Mouse (Mus musculus) neural tube, embryonic 13.5 days (tissue): ENCODE measurements around the gene Cep95. TPM values are rescaled to one million over a fixed set of nuclear protein-coding genes. Genes with fewer than 3 reads are reported as not detected.
A peak's percentile ranks its signal among the peaks of the same experiment; 100 is the strongest.

Source experiments
- ATAC-seq: fragments of 200-750 bp; cut with Nextera tagmentation; 2 replicates; pipeline ENCODE4 v1.8.0; 2017; ENCODE audit warnings: low read depth, mild to moderate bottlenecking, moderate TSS enrichment, moderate library complexity
- H3K27ac ChIP-seq: fragments of 300-500 bp; sonication (generic); replicated peaks from 2 replicates; pipeline ENCODE4 v1.5.1; 2015; ENCODE audit warnings: moderate library complexity, mild to moderate bottlenecking, inconsistent platforms
- H3K27me3 ChIP-seq: fragments of 300-500 bp; sonication (generic); 2 replicates; pipeline ENCODE4 v1.6.1; 2015; ENCODE audit warnings: mild to moderate bottlenecking, inconsistent platforms
- H3K36me3 ChIP-seq: fragments of 300-500 bp; sonication (generic); 2 replicates; pipeline ENCODE4 v1.6.1; 2015; ENCODE audit warnings: mild to moderate bottlenecking, inconsistent platforms
- H3K4me1 ChIP-seq: fragments of 300-500 bp; sonication (generic); replicated peaks from 2 replicates; pipeline ENCODE4 v1.6.1; 2015; ENCODE audit warnings: inconsistent platforms
- H3K4me2 ChIP-seq: fragments of 300-500 bp; sonication (generic); 2 replicates; pipeline ENCODE4 v1.6.1; 2015; ENCODE audit warnings: inconsistent platforms, mild to moderate bottlenecking, moderate library complexity
- H3K4me3 ChIP-seq: fragments of 300-500 bp; sonication (generic); 2 replicates; pipeline ENCODE4 v1.5.1; 2015; ENCODE audit warnings: mild to moderate bottlenecking, inconsistent platforms
- H3K9ac ChIP-seq: fragments of 300-500 bp; sonication (generic); 2 replicates; pipeline ENCODE4 v1.6.1; 2015; ENCODE audit warnings: moderate library complexity, mild to moderate bottlenecking, inconsistent platforms
- H3K9me3 ChIP-seq: fragments of 300-500 bp; sonication (generic); 2 replicates; pipeline ENCODE4 v1.6.1; 2016; ENCODE audit warnings: inconsistent platforms
- WGBS: fragments of 180-500 bp; shearing (Covaris S2); methylation state at CpG from one replicate; pipeline ENCODE4 v1.1.7; 2015; 5-methylcytosine and 5-hydroxymethylcytosine counted together
- polyA plus RNA-seq: library from polyadenylated mRNA; unstranded; fragments of >200 nt; fragmentation: Nextera tagmentation; extraction: Ambion mirVana; gene quantifications from 2 replicates; pipeline ENCODE4 v1.2.1, GENCODE M21; 2015

Cep95 gene
- polyA plus RNA-seq, 1 experiment from 2014 or later, result 18.4 TPM

DNA sequence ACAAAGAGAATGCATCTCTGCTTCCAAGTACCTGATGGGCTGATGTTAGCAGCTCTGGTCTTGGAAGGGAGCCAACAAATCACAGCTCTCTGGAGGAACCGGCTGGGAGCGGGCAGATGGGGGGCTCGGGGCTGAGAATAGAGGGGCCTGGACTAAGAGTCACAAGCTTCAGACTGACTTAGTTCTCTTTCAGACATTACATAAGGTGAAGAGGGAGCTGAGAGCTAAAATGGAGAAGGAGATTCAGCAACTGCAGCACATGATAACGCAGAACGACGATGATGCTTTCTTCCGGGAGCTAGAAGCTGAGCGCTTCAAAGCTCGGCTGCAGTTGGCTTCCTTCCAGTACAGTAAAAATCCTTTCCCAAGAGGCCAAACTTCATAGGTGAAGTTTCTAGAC, 29.3 kb downstream of the Cep95 start:
- Histone ChIP-seq H3K36me3 (peaks cover 90% of the 10 kb centered on the region), H3K4me2 (no peak overlapping the region)
- ATAC-seq, result 0 out of 2 replicates have a peak, but pooled peaks have one; percentile 23

DNA sequence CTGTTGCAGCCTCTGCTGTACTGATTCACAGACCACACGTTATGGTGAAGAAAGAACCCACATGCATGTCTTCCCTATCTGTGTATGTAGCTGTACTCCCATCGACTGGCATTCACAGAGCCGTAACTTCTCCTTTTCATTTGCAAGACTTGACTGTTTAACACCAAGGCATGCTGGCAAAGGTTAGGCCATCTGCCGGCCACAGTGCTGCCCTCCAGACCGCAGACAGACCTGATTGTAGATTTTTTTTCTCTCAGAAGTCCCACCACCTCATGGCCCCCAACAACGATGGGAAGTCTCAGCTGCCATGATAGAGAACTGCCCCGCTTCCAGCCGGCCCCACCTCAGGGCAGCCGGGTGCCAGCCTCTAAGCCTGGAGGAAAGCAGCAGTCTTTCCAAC, 30.5 kb downstream of the Cep95 start:
- Histone ChIP-seq H3K36me3 (peaks cover 87% of the 10 kb centered on the region), H3K9ac (no peak overlapping the region), H3K4me3 (no peak overlapping the region), H3K4me2 (no peak overlapping the region), H3K27ac (0 out of 2 replicates have a peak overlapping the region, but pooled peaks have one; percentile 18), H3K27me3 (no peaks in the 10 kb centered on the region), H3K4me1 (peaks cover 14% of the 10 kb centered on the region), H3K9me3 (no peaks in the 10 kb centered on the region)
- no peak for ATAC-seq
- WGBS, result 89% methylated on average over 9 of the region's 9 CpGs

More for the DNA sequence above, 29.3 kb downstream of the Cep95 start:
- 50% methylated on average over 9 of the region's 9 CpGs for WGBS
- Histone ChIP-seq H3K9me3 (no peaks in the 10 kb centered on the region), H3K4me1 (peaks cover 14% of the 10 kb centered on the region), H3K27ac (peak overlapping the region; percentile 64), H3K9ac (0 out of 2 replicates have a peak overlapping the region, but pooled peaks have one; percentile 12), H3K27me3 (no peaks in the 10 kb centered on the region), H3K4me3 (no peak overlapping the region)

DNA sequence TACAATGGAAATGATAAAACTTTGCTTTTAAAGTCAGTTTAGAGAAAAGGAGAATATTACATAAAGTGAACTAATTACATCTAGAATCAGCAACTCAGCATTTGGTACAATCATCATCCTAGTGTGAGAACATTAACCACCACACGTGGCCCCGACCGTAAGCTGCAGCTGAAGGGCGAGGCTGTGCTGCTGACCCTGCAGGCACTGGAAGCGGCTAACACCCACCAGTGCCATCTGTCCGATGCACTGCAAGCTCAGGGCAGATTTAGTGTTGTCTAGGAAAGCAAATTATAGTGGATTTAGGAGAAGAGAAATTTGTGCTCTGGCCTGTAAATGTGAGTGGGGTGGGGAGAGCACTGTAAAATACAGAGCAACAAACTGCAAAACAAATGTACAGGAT, 31.2 kb downstream of the Cep95 start:
- ATAC-seq, result no peak
- Histone ChIP-seq H3K36me3 (peaks cover 85% of the 10 kb centered on the region), H3K4me1 (peaks cover 14% of the 10 kb centered on the region), H3K27me3 (no peaks in the 10 kb centered on the region), H3K9me3 (no peaks in the 10 kb centered on the region), H3K4me3 (no peak overlapping the region), H3K27ac (peak overlapping the region; percentile 34; the same call in 1 of the 2 replicates), H3K9ac (no peak overlapping the region), H3K4me2 (no peak overlapping the region)
- 64% methylated on average over 6 of the region's 6 CpGs for WGBS

DNA sequence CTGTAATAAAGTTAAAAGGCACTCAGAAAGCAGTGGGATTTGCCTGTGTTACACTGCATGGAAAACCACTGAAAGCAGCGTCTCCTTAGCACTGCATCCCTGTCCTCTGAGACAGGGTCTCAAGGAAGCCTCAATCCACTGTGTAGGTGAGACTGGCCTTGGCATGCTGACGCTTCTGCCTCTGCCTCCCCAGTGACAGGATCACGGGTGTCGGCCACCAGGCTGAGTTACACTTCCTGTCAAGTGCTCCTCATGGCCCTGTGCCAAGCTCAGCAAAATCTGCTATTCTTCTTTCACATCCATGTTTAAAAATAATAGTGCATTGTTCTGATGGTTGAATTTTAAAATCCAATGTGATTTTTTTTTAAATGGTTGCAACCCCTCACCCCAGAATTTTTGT, 31.9 kb downstream of the Cep95 start:
- H3K27ac ChIP-seq, result no peak overlapping the region; the same call in 1 of the 2 replicates
- no peak overlapping the region for H3K9ac ChIP-seq

DNA sequence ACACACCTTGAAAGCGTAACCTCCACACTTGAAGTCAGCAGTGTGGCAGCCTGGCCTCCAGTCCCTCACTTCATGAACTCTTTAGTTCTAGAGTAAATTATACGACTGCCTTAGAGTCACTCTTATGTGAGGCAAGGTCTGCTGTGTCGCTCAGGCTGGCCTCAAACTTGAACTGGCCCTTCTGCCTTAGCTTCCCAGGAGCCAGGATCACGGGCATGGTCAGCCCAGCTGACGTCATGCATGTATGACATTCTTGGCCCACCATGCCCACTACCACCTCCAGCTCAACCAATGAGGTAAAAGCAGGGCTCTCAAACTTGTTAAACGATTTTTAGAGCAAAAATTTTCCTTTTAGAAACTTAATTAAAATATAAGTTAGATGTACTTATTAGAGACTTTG, 32.3 kb downstream of the Cep95 start:
- H3K4me3 ChIP-seq, result no peak overlapping the region
- H3K36me3 ChIP-seq, result peaks cover 79% of the 10 kb centered on the region
- H3K4me1 ChIP-seq, result peaks cover 14% of the 10 kb centered on the region
- H3K27ac ChIP-seq, result no peak overlapping the region
- H3K9me3 ChIP-seq, result no peaks in the 10 kb centered on the region
- no peak for ATAC-seq
- no peak overlapping the region for H3K4me2 ChIP-seq
- whole genome bisulfite sequencing, result 89% methylated on average over 6 of the region's 6 CpGs
- H3K9ac ChIP-seq, result no peak overlapping the region
- H3K27me3 ChIP-seq, result no peaks in the 10 kb centered on the region

More for the DNA sequence above, 31.9 kb downstream of the Cep95 start:
- Histone ChIP-seq H3K36me3 (peaks cover 79% of the 10 kb centered on the region), H3K4me1 (peaks cover 14% of the 10 kb centered on the region), H3K4me3 (no peak overlapping the region), H3K9me3 (no peaks in the 10 kb centered on the region), H3K27me3 (no peaks in the 10 kb centered on the region), H3K4me2 (no peak overlapping the region)
- WGBS, result 59% methylated on average over 4 of the region's 4 CpGs
- ATAC-seq, result no peak

DNA sequence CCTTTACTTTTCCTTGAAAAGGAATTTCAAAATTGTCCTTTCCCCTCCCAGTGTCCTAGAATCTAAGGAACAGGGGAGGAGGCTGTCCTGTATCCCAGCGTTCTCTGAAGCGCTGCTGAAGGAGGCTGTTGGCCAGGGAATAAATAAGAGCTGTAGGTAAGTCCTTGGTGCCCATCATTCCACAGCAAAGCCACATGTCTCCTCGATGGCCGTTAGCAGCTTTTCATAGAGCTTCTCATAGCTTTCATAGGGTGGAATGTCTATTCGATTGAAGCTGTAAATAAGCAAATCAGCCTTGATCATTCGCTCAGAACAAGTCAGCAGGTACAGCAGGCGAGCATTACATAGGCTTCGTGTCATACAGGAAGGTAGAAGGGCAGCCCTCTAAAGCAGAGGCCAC, 33.4 kb downstream of the Cep95 start:
- Histone ChIP-seq H3K9me3 (no peaks in the 10 kb centered on the region), H3K36me3 (peaks cover 74% of the 10 kb centered on the region)

DNA sequence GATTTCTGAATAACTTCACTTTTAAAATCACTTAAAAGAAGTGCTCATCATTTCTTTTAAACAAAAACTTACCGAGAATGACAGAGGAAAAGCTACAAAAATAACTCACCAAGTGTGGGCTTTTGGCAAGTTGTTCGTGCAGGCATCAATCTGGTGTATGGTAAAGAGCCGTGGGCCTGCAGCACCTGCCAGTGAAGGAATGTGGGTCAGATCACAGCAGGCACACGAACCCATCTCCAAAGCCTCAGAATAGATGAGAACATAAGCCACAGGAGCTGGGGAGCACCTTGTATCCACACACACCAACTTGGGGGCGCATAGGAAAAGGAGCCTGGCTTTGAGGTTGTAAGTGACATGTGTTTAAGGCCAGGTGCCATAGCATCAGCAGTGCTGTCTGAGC, 33.9 kb downstream of the Cep95 start:
- H3K9me3 ChIP-seq, result no peaks in the 10 kb centered on the region
- 87% methylated on average over 5 of the region's 5 CpGs for WGBS
- H3K4me2 ChIP-seq, result no peak overlapping the region
- H3K36me3 ChIP-seq, result peaks cover 73% of the 10 kb centered on the region
- no peak overlapping the region for H3K9ac ChIP-seq
- H3K27me3 ChIP-seq, result no peaks in the 10 kb centered on the region
- no peak overlapping the region for H3K27ac ChIP-seq
- no peak for ATAC-seq
- peaks cover 11% of the 10 kb centered on the region for H3K4me1 ChIP-seq
- no peak overlapping the region for H3K4me3 ChIP-seq

More for the DNA sequence above, 33.4 kb downstream of the Cep95 start:
- Histone ChIP-seq H3K27ac (no peak overlapping the region), H3K27me3 (no peaks in the 10 kb centered on the region), H3K4me1 (peaks cover 14% of the 10 kb centered on the region), H3K9ac (no peak overlapping the region), H3K4me2 (no peak overlapping the region), H3K4me3 (no peak overlapping the region)
- no peak for ATAC-seq
- 94% methylated on average over 8 of the region's 8 CpGs for WGBS

DNA sequence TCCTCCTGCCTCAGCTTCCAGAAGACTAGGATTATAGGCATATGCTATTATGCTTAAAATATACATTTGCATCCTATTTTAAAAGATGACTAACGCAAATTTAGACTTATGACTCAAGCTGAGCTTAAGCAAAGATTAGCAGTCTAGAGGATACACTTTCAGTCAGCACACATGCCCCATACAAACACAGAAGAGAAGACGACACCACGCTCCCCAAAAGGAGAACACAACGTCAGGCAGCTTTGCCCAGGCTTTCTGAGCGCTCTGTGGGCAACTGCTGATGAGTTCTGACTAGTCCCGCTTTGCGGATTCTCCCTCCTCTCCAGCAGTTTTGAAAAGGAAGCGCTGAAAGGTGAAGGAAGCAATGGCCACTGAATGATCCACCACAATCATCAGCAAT, 34.7 kb downstream of the Cep95 start:
- Histone ChIP-seq H3K36me3 (peaks cover 73% of the 10 kb centered on the region), H3K9me3 (no peaks in the 10 kb centered on the region)

DNA sequence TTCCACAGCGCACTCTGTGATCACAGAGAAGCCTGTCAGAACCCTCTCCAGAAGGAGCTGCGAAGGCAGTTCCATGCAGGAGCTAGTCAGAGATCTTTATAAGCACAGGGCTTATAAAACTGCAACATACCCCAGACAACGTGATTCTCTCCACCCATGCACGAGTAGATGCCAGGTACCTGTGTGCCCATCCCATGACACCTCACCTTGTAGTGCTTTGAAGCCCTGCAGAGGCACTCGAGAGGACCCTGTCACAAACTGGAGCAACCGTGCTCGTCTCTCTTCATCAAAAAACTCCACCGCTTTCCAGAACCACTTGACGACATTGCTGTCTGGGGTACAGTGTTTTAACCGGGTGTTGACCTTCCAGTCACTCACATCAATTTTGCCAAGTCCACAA, 35.4 kb downstream of the Cep95 start:
- WGBS, result 91% methylated on average over 10 of the region's 10 CpGs

More for the DNA sequence above, 34.7 kb downstream of the Cep95 start:
- H3K4me2 ChIP-seq, result no peak overlapping the region
- no peak overlapping the region for H3K27ac ChIP-seq
- ATAC-seq, result no peak
- no peaks in the 10 kb centered on the region for H3K27me3 ChIP-seq
- H3K4me3 ChIP-seq, result no peak overlapping the region
- 96% methylated on average over 8 of the region's 8 CpGs for WGBS
- peaks cover 3% of the 10 kb centered on the region for H3K4me1 ChIP-seq
- H3K9ac ChIP-seq, result no peak overlapping the region

DNA sequence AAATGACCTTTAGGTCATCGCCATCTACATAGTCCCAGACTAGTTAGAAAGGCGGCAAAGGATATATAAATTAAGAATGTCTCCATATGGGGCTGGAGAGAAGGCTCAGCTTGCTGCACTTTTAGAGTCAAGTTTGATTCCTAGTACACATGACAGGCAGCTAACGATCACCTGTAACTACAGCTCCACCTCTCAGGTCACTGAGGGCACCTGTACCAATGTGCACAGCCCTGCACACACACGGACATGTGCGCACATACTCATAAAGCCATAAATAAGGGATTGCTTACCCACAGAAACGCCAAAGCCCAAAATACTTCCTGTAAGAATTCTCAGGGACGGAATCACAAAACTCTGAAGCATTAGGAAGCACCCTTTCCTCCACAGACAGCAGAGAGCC, 39.0 kb downstream of the Cep95 start:
- no peaks in the 10 kb centered on the region for H3K27me3 ChIP-seq
- H3K36me3 ChIP-seq, result peaks cover 77% of the 10 kb centered on the region
- H3K27ac ChIP-seq, result no peak overlapping the region
- no peaks in the 10 kb centered on the region for H3K9me3 ChIP-seq
- no peak overlapping the region for H3K4me3 ChIP-seq
- ATAC-seq, result no peak
- H3K4me2 ChIP-seq, result no peak overlapping the region
- no peak overlapping the region for H3K9ac ChIP-seq
- H3K4me1 ChIP-seq, result no peaks in the 10 kb centered on the region
- WGBS, result 95% methylated on average over 7 of the region's 7 CpGs

More for the DNA sequence above, 35.4 kb downstream of the Cep95 start:
- Histone ChIP-seq H3K27me3 (no peaks in the 10 kb centered on the region), H3K4me1 (no peaks in the 10 kb centered on the region), H3K36me3 (peaks cover 72% of the 10 kb centered on the region), H3K9me3 (no peaks in the 10 kb centered on the region), H3K9ac (no peak overlapping the region), H3K27ac (no peak overlapping the region), H3K4me2 (no peak overlapping the region), H3K4me3 (no peak overlapping the region)
- no peak for ATAC-seq

DNA sequence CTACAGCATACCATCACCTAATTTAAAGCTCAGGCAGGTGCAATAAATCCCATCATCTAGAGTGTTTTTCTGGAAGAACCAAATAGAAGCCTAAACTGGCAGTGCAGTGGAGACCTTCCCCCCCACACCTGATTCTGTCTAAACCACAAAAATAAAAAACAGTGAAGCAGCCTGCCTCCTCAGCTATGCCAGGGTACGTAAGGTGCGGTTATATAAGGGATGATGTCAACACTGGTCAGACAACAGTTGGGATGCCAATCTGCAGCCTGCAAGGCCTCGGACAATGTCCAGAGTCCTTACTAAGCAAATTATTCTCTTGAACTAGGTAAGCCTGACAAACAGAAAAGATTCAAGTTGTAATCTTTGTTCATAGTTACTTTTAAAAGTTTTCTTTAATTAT, 53.0 kb downstream of the Cep95 start:
- Histone ChIP-seq H3K36me3 (peaks cover 64% of the 10 kb centered on the region), H3K27me3 (no peaks in the 10 kb centered on the region), H3K9me3 (no peaks in the 10 kb centered on the region), H3K4me2 (no peak overlapping the region), H3K9ac (no peak overlapping the region), H3K4me1 (no peaks in the 10 kb centered on the region), H3K27ac (no peak overlapping the region), H3K4me3 (no peak overlapping the region)
- no peak for ATAC-seq
- 94% methylated on average over 3 of the region's 3 CpGs for WGBS

DNA sequence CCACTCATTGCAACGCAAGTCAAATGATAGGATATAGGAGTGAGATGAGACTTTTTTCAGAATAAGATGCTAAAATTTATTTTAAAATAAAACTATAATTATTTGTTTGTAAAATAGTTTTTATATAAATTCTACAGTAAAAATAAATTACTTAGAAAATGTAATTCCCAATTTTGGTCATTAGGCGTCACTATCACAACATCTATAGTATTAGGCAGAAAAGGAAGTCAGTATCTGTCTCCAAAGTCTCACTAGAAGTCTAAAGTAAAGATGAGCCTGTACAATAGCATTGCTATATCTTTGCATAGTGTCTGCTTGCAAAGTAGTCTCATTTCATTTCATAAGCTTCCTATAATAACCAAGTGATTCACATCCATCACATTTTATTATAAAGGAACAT, 62.4 kb downstream of the Cep95 start:
- 69% methylated on average over 2 of the region's 2 CpGs for WGBS
- ATAC-seq, result no peak

More for the DNA sequence above, 62.4 kb downstream of the Cep95 start:
- H3K9me3 ChIP-seq, result no peaks in the 10 kb centered on the region
- H3K4me2 ChIP-seq, result no peak overlapping the region
- H3K4me3 ChIP-seq, result no peak overlapping the region
- H3K36me3 ChIP-seq, result peaks cover 40% of the 10 kb centered on the region
- H3K27me3 ChIP-seq, result no peaks in the 10 kb centered on the region
- no peak overlapping the region for H3K9ac ChIP-seq
- H3K27ac ChIP-seq, result no peak overlapping the region
- H3K4me1 ChIP-seq, result no peaks in the 10 kb centered on the region
